Mouse (Mus musculus) G1E (cell line): Measurements from ENCODE around the gene Wt1. TPM values are rescaled to one million over a fixed set of nuclear protein-coding genes. Genes with fewer than 3 reads are reported as not detected.

ENCODE experiments used
- ATAC-seq: 2 replicates; pipeline ENCODE4 v1.8.0; 2016; ENCODE audit warnings: mild to moderate bottlenecking; ENCODE audit not compliant: insufficient number of reproducible peaks, poor library complexity, low FRiP score, severe bottlenecking; ENCODE audit errors: extremely low read depth
- DNase-seq: peaks from one replicate; pipeline ENCODE4 v3.0.0; 2012; ENCODE audit warnings: low spot score
- H3K27me3 ChIP-seq: 2 replicates; pipeline ENCODE4 v1.6.1; 2012; ENCODE audit warnings: mild to moderate bottlenecking, low read length, inconsistent platforms; ENCODE audit not compliant: insufficient read depth
- H3K36me3 ChIP-seq: replicated peaks from 2 replicates; pipeline ENCODE3; 2012; ENCODE audit warnings: mild to moderate bottlenecking, inconsistent platforms
- H3K4me1 ChIP-seq: 2 replicates; pipeline ENCODE4 v1.6.1; 2012; ENCODE audit warnings: low read depth, low read length, inconsistent platforms, mixed read lengths; ENCODE audit not compliant: insufficient read depth
- H3K4me3 ChIP-seq: 2 replicates; pipeline ENCODE4 v1.5.1; 2012; ENCODE audit warnings: low read depth, mild to moderate bottlenecking, inconsistent platforms, low read length, moderate library complexity, mixed read lengths
- H3K9me3 ChIP-seq: replicated peaks from 2 replicates; pipeline ENCODE4 v1.6.1; 2012; ENCODE audit warnings: inconsistent platforms
- CTCF ChIP-seq: IDR thresholded peaks from 2 replicates; pipeline ENCODE4 v1.5.1; 2012; ENCODE audit warnings: low read depth, low read length, inconsistent platforms, mixed read lengths
- GATA1 ChIP-seq: IDR thresholded peaks from 2 replicates; pipeline ENCODE4 v1.6.1; 2012; ENCODE audit warnings: borderline replicate concordance, low read length, inconsistent platforms, mixed read lengths
- GATA2 ChIP-seq: IDR thresholded peaks from 2 replicates; pipeline ENCODE4 v1.6.1; 2012; ENCODE audit warnings: low read depth, low read length, inconsistent platforms, borderline replicate concordance
- POLR2AphosphoS5 ChIP-seq: IDR thresholded peaks from 2 replicates; pipeline ENCODE4 v1.6.1; 2012; ENCODE audit warnings: low read depth, low read length, inconsistent platforms; ENCODE audit not compliant: insufficient replicate concordance
- TAL1 ChIP-seq: conservative IDR thresholded peaks from 2 replicates; pipeline ENCODE4 v1.6.1; 2012; ENCODE audit warnings: low read depth, low read length, inconsistent platforms, mixed read lengths
- polyA plus RNA-seq: library from polyadenylated mRNA; stranded (reverse); fragments of >175 nt; gene quantifications from 2 replicates; pipeline ENCODE4 v1.2.3, GENCODE M21; 2012
- total RNA-seq, 2 experiments: library from RNA; stranded (forward) in 1 of 2; stranded (reverse) in 1 of 2; fragments of 200-1000 nt in 1 of 2; fragments of >200 nt in 1 of 2; fragmentation: Nextera tagmentation in 1 of 2; gene quantifications; 2 replicates each; pipeline ENCODE4 v1.2.3; 2014 to 2017

Wt1 gene
- total and polyA plus RNA-seq, 3 experiments: 0.05 TPM; not detected in 2

- no peaks in the 10 kb centered on the region for H3K27me3 ChIP-seq
- no peaks in the 10 kb centered on the region for H3K9me3 ChIP-seq
- no peaks in the 10 kb centered on the region for H3K4me1 ChIP-seq
- no peak overlapping the region for H3K4me3 ChIP-seq
- H3K36me3 ChIP-seq: no peaks in the 10 kb centered on the region
- DNase-seq: no peak
- TF ChIP-seq CTCF (no peak), POLR2AphosphoS5 (no peak), GATA2 (no peak), GATA1 (no peak), TAL1 (no peak)
- ATAC-seq: no peak
These were observed 36.4 kb downstream of the Wt1 start for GRCm38 (mm10) chr2:105162763-105163162.

GRCm38 (mm10) chr2:105168137-105168536, 41.8 kb downstream of the Wt1 start:
- no peaks in the 10 kb centered on the region for H3K4me1 ChIP-seq
- no peak for DNase-seq
- no peak for TF ChIP-seq TAL1
- TF ChIP-seq CTCF: no peak
- TF ChIP-seq GATA1: no peak
- TF ChIP-seq POLR2AphosphoS5: no peak
- no peak for TF ChIP-seq GATA2
- H3K9me3 ChIP-seq: no peaks in the 10 kb centered on the region
- ATAC-seq: no peak
- H3K27me3 ChIP-seq: 0 out of 2 replicates have a peak, but pooled peaks cover 2% of the 10 kb centered on the region
- no peaks in the 10 kb centered on the region for H3K36me3 ChIP-seq
- no peak overlapping the region for H3K4me3 ChIP-seq

GRCm38 (mm10) chr2:105174254-105174653, 47.9 kb downstream of the Wt1 start:
- ATAC-seq: no peak
- TF ChIP-seq GATA1: no peak
- TF ChIP-seq TAL1: no peak
- TF ChIP-seq POLR2AphosphoS5: no peak
- TF ChIP-seq CTCF: no peak
- TF ChIP-seq GATA2: no peak
- H3K9me3 ChIP-seq: no peaks in the 10 kb centered on the region

GRCm38 (mm10) chr2:105178871-105179270, 52.5 kb downstream of the Wt1 start:
- no peaks in the 10 kb centered on the region for H3K4me1 ChIP-seq
- no peaks in the 10 kb centered on the region for H3K27me3 ChIP-seq
- no peaks in the 10 kb centered on the region for H3K36me3 ChIP-seq
- DNase-seq (no peak), ATAC-seq (no peak)
- TF ChIP-seq GATA1 (no peak), GATA2 (no peak), CTCF (no peak), POLR2AphosphoS5 (no peak), TAL1 (no peak)
- H3K4me3 ChIP-seq: no peak overlapping the region
- no peaks in the 10 kb centered on the region for H3K9me3 ChIP-seq

More at GRCm38 (mm10) chr2:105174254-105174653, 47.9 kb downstream of the Wt1 start:
- DNase-seq: no peak
- no peaks in the 10 kb centered on the region for H3K36me3 ChIP-seq
- no peak overlapping the region for H3K4me3 ChIP-seq
- H3K4me1 ChIP-seq: no peaks in the 10 kb centered on the region
- H3K27me3 ChIP-seq: no peaks in the 10 kb centered on the region

DNA sequence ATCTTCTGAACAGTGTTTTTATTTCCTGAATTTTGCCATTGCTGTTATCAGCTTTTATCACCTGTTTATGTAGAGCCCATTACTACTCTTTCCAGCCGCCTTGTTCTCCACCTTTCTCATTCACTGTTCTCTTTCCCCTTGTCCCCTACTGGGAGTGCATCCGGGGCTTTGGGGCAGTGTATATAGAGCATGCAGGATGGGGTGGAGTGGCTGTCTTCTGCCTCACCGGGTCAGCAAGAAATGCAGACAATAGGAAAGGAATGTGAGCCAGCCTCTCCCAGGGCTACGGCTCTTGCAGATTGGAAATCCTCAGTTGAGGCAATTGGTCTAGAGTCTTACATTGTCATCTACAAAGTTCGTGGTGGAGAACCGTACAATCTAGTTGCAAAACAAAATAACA, 56.2 kb downstream of the Wt1 start:
- H3K4me1 ChIP-seq: no peaks in the 10 kb centered on the region
- H3K4me3 ChIP-seq: no peak overlapping the region
- no peaks in the 10 kb centered on the region for H3K27me3 ChIP-seq
- no peaks in the 10 kb centered on the region for H3K9me3 ChIP-seq
- no peak for ATAC-seq
- H3K36me3 ChIP-seq: no peaks in the 10 kb centered on the region
- DNase-seq: no peak
- no peak for TF ChIP-seq GATA1
- TF ChIP-seq POLR2AphosphoS5: no peak
- no peak for TF ChIP-seq GATA2
- no peak for TF ChIP-seq CTCF

DNA sequence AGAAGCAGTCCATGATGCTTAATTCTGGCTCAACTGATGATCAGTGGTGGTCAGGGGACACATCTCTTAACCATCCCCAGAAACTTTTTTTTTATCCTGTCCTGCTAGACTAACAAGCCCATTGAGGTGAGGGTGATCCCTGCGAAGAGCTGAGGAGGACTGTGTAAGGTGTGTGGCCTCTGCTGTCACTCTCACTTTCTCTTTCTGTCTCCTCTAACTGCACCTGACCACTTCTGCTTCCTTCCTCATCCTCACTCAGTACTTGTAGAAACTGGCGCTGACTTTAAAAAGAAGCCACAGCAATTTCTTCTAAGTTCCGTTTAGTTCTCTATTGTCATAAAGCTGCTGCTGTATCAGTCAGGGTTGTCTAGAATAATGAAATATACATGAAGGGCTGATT, 58.8 kb downstream of the Wt1 start:
- TF ChIP-seq TAL1: no peak
- H3K4me1 ChIP-seq: no peaks in the 10 kb centered on the region
- DNase-seq: no peak
- H3K9me3 ChIP-seq: no peaks in the 10 kb centered on the region
- H3K36me3 ChIP-seq: no peaks in the 10 kb centered on the region
- H3K27me3 ChIP-seq: no peaks in the 10 kb centered on the region
- no peak overlapping the region for H3K4me3 ChIP-seq
- no peak for ATAC-seq
